Comparison of ENCODE assay signal across 35 mouse cellular contexts in the genomic region with DNA sequence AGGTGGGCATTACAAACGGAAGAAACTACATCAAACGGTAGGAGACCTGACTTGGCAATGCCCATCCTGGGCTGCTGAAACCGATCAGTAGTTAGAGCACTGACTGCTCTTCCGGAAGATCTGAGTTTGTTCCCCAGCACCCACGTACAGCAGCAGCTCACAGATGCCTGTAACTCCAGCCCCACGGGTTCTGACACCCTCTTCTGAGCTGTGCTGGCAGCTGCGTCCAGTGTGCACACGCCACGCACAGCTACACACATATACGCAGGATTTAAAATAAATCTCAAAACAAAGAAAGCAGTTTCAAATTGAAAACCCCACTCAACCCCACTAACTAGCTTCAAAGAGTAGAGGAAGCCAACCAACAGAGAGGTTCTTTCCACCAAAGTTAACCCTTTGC. TPM values are rescaled to one million over a fixed set of nuclear protein-coding genes. Genes with fewer than 3 reads are reported as not detected.
A peak's percentile ranks its signal among the peaks of the same experiment; 100 is the strongest.
DNase-seq lines count a peak whose midpoint lies in the region; ATAC-seq and TF ChIP-seq lines count a peak whose summit lies in the region.
"Had no signal": no experiment of that assay in that cellular context is flagged by ENCODE, and none has a peak within 500 bp of the region (broad histone marks: within the 10 kb centered on the region; RNA-seq: fewer than 3 reads in every experiment).

No protein-coding gene starts in this region.

- H3K36me3 ChIP-seq in spleen, adult 2 months (ENCODE audit: control insufficient read depth, insufficient read depth, low read length), result no peaks in the 10 kb centered on the region
- H3K36me3 ChIP-seq in midbrain, embryonic 15.5 days (replicated peaks), result no peaks in the 10 kb centered on the region
- H3K36me3 ChIP-seq: embryonic facial prominence, embryonic 12.5 days; forebrain, embryonic 12.5 days; heart, embryonic 10.5 days; hindbrain, embryonic 15.5 days; kidney, embryonic 15.5 days; limb, embryonic 15.5 days had no signal

- ATAC-seq in midbrain, embryonic 15.5 days (replicated peaks), result no peak
- ATAC-seq: intestine, embryonic 16.5 days; midbrain, embryonic 16.5 days; Patski had no signal

- no peak overlapping the region for H3K4me3 ChIP-seq in spleen, adult 2 months (ENCODE audit: extremely low read depth, insufficient read depth, insufficient read length)
- H3K4me3 ChIP-seq in midbrain, embryonic 15.5 days, result no peak overlapping the region
- H3K4me3 ChIP-seq: embryonic facial prominence, embryonic 12.5 days; forebrain, embryonic 12.5 days; heart, embryonic 10.5 days; hindbrain, embryonic 15.5 days; kidney, embryonic 15.5 days; left cerebral cortex, adult 2 months; limb, embryonic 15.5 days; myocyte had no signal

- no peak for TF ChIP-seq CTCF in spleen, adult 2 months (IDR thresholded peaks at IDR 0.05; ENCODE audit: extremely low read depth, insufficient read depth, insufficient read length, insufficient replicate concordance)

- no peak overlapping the region for H3K9ac ChIP-seq in midbrain, embryonic 15.5 days
- H3K9ac ChIP-seq: embryonic facial prominence, embryonic 12.5 days; forebrain, embryonic 12.5 days; hindbrain, embryonic 15.5 days; kidney, embryonic 15.5 days; limb, embryonic 15.5 days; liver, embryonic 14.5 days; lung, embryonic 14.5 days had no signal

- H3K9me3 ChIP-seq in midbrain, embryonic 15.5 days, result no peaks in the 10 kb centered on the region
- H3K9me3 ChIP-seq: embryonic facial prominence, embryonic 12.5 days; forebrain, embryonic 12.5 days; heart, embryonic 10.5 days; hindbrain, embryonic 15.5 days; kidney, embryonic 15.5 days; limb, embryonic 15.5 days had no signal

- WGBS in spleen, adult 2 months, result 42% methylated on average over 10 of the region's 10 CpGs
- 84% methylated on average over 10 of the region's 10 CpGs for WGBS in midbrain, embryonic 15.5 days

- peaks cover 9% of the 10 kb centered on the region; the same call in 1 of the 2 replicates for H3K4me1 ChIP-seq in spleen, adult 2 months (ENCODE audit: control insufficient read depth, insufficient read depth, insufficient read length)
- H3K4me1 ChIP-seq in midbrain, embryonic 15.5 days, result no peaks in the 10 kb centered on the region
- H3K4me1 ChIP-seq: embryonic facial prominence, embryonic 12.5 days; forebrain, embryonic 12.5 days; heart, embryonic 10.5 days; hindbrain, embryonic 15.5 days had no signal

- TF ChIP-seq POLR2A in spleen, adult 2 months (IDR thresholded peaks at IDR 0.05; ENCODE audit: low read depth, low read length), result no peak

- no peak overlapping the region for H3K4me2 ChIP-seq in midbrain, embryonic 15.5 days
- H3K4me2 ChIP-seq: embryonic facial prominence, embryonic 12.5 days; forebrain, embryonic 12.5 days; hindbrain, embryonic 15.5 days; kidney, embryonic 15.5 days; limb, embryonic 15.5 days; lung, embryonic 14.5 days had no signal

- DNase-seq in spleen, adult 2 months (ENCODE audit: low read depth in 1 of 2, low spot score in 2 of 2), result peak in 1 of 2 experiments; percentile 14
- DNase-seq in spleen, adult 18-20 months, result no peak
- DNase-seq in CD4-positive, CD25-positive, alpha-beta regulatory T cell, adult 2 months (ENCODE audit: low read depth, low spot score), result peak; percentile 63
- DNase-seq in induced T-regulatory cell, adult 2 months (ENCODE audit: low read depth), result peak; percentile 59
- peak; percentile 25 for DNase-seq in thymus, postnatal 25 days
- no peak for DNase-seq in left cerebral cortex, adult 8-10 months (ENCODE audit: low spot score in 2 of 2)
- DNase-seq in cerebellum, postnatal 25 days, result no peak
- DNase-seq: adrenal gland, adult 8-10 months; cerebellum, adult 18-20 months; cerebellum, postnatal 14 days; kidney, postnatal 4 days; left cerebral cortex, postnatal 4 days; lung, embryonic 14.5 days had no signal

- peak overlapping the region; percentile 6; the same call in 1 of the 2 replicates for H3K27ac ChIP-seq in spleen, adult 2 months (ENCODE audit: insufficient read depth, low read length)
- no peak overlapping the region for H3K27ac ChIP-seq in midbrain, embryonic 15.5 days
- H3K27ac ChIP-seq: embryonic facial prominence, embryonic 12.5 days; forebrain, embryonic 12.5 days; heart, embryonic 10.5 days; hindbrain, embryonic 15.5 days; kidney, embryonic 15.5 days; left cerebral cortex, adult 2 months; limb, embryonic 15.5 days; liver, embryonic 14.5 days; macrophage had no signal

- H3K27me3 ChIP-seq in spleen, adult 2 months (ENCODE audit: control insufficient read depth, insufficient read depth, low read length), result no peaks in the 10 kb centered on the region
- H3K27me3 ChIP-seq in midbrain, embryonic 15.5 days (replicated peaks), result no peaks in the 10 kb centered on the region
- H3K27me3 ChIP-seq: embryonic facial prominence, embryonic 12.5 days; forebrain, embryonic 12.5 days; hindbrain, embryonic 15.5 days; kidney, embryonic 15.5 days; limb, embryonic 15.5 days; Patski had no signal

RNA-seq across cellular contexts. Expression of gene B4galt1, which starts 29.4 kb away (rescaled TPM):
- 24.6 and 37.4 TPM in 2 replicates for polyA plus RNA-seq in spleen, adult 2 months (2012; rRNA removed)
- total RNA-seq in left cerebral cortex, adult 8-10 months (2022), result 1 to 10 TPM; 4.2 to 7.3 (median 5.4) TPM
- polyA plus RNA-seq in midbrain, embryonic 15.5 days (2015; fragmentation: Nextera tagmentation; extraction: Ambion mirVana), result 7.5 and 7.8 TPM in 2 replicates

RNA-seq across cellular contexts. Expression of gene Spink4, which starts 36.7 kb away (rescaled TPM):
- polyA plus RNA-seq in spleen, adult 2 months (2012; rRNA removed), result not detected in 2 replicates
- total RNA-seq in left cerebral cortex, adult 8-10 months (2022), result not detected
- polyA plus RNA-seq in midbrain, embryonic 15.5 days (2015; fragmentation: Nextera tagmentation; extraction: Ambion mirVana), result not detected in 2 replicates
- total RNA-seq: ES-E14; gastrocnemius, adult 8-10 months; granulocyte monocyte progenitor cell, adult 5-6 weeks; hematopoietic stem cell, adult 5-6 weeks; layer of hippocampus, postnatal 10 days; left cerebral cortex, adult 2 months; left cerebral cortex, postnatal 4 days had no signal
- polyA plus RNA-seq: C2C12; embryonic facial prominence, embryonic 12.5 days; forebrain, embryonic 12.5 days; hindbrain, embryonic 15.5 days; limb, embryonic 15.5 days; lung, embryonic 14.5 days; macrophage; midbrain, embryonic 16.5 days; neural tube, embryonic 14.5 days; Patski; stomach, embryonic 14.5 days had no signal

Comparison
In these comparisons a context has a peak if more than half of its experiments do, and no peak if none do; other contexts are left out.
1. DNase-seq: peak in CD4-positive, CD25-positive, alpha-beta regulatory T cell, adult 2 months (single experiment), induced T-regulatory cell, adult 2 months (single experiment) and thymus, postnatal 25 days (single experiment); none in spleen, adult 18-20 months (0 of 2), left cerebral cortex, adult 8-10 months (0 of 2) and cerebellum, postnatal 25 days (0 of 2).